Mouse (Mus musculus) lung, adult 2 months (tissue): Measurements from ENCODE around the gene Clec12a. TPM values are rescaled to one million over a fixed set of nuclear protein-coding genes. Genes with fewer than 3 reads are reported as not detected.
"Not testable (repeated sequence)": the region's sequence is repeated elsewhere in the genome, so short reads cannot be mapped to it uniquely, and the experiment has no call there.

Experiments
- DNase-seq: peaks from one replicate; pipeline ENCODE4 v3.0.0; 2022
- H3K4me1 ChIP-seq: fragments of 200-500 bp; 2 replicates; pipeline ENCODE4 v1.6.1; 2011; ENCODE audit warnings: low read length; ENCODE audit not compliant: control insufficient read depth, insufficient read depth
- H3K4me3 ChIP-seq: fragments of 200-500 bp; replicated peaks from 2 replicates; pipeline ENCODE3; 2011; ENCODE audit warnings: low read depth, mild to moderate bottlenecking, control low read depth, low read length; ENCODE audit errors: extremely low read depth
- CTCF ChIP-seq: fragments of 200-500 bp; IDR thresholded peaks from 2 replicates; pipeline ENCODE4 v1.5.1; 2011; ENCODE audit warnings: mild to moderate bottlenecking, low read length, control low read depth; ENCODE audit not compliant: insufficient read depth
- POLR2A ChIP-seq: fragments of 200-500 bp; IDR thresholded peaks from 2 replicates; pipeline ENCODE4 v1.6.1; 2011; ENCODE audit warnings: low read depth, mild to moderate bottlenecking, control low read depth, low read length, borderline replicate concordance; ENCODE audit errors: extremely low read depth
- WGBS: fragments of 180-500 bp; shearing (Covaris S2); methylation state at CpG from one replicate; pipeline ENCODE4 v1.1.7; 2018; 5-methylcytosine and 5-hydroxymethylcytosine counted together
- polyA plus RNA-seq: library from polyadenylated mRNA; depleted of rRNA; stranded (reverse); fragments of >200 nt; gene quantifications from 2 replicates; pipeline ENCODE4 v1.2.3, GENCODE M21; 2012; rRNA removed

Gene Clec12a
- polyA plus RNA-seq = 1.9 and 4.6 TPM in 2 replicates

GRCm38 (mm10) chr6:129342391-129342790 lies at the start of gene Clec12a:
Gene Clec12a, plus strand, starts transcription at chr6:129342691.
- H3K4me1 ChIP-seq = not testable (repeated sequence)
- WGBS = 76% methylated on average over 4 of the region's 4 CpGs

GRCm38 (mm10) chr6:129304180-129304579 lies 38.3 kb upstream of the Clec12a start:
- no peak for DNase-seq
- WGBS = 20% methylated on average over 1 of the region's 1 CpGs
- no peak for TF ChIP-seq CTCF
- no peak for TF ChIP-seq POLR2A
- Histone ChIP-seq H3K4me3 (no peak overlapping the region), H3K4me1 (no peaks in the 10 kb centered on the region)

More at GRCm38 (mm10) chr6:129342391-129342790, at the start of gene Clec12a:
- not testable (repeated sequence) for DNase-seq, H3K4me3 ChIP-seq

- Histone ChIP-seq H3K4me3 (no peak overlapping the region), H3K4me1 (no peaks in the 10 kb centered on the region)
- TF ChIP-seq CTCF (no peak), POLR2A (no peak)
- WGBS = 73% methylated on average over 3 of the region's 3 CpGs
- no peak for DNase-seq
These were observed 30.0 kb upstream of the Clec12a start for GRCm38 (mm10) chr6:129312499-129312898.

GRCm38 (mm10) chr6:129314655-129315168 lies 27.8 kb upstream of the Clec12a start:
- no peak for TF ChIP-seq CTCF
- no peak for TF ChIP-seq POLR2A
- Histone ChIP-seq H3K4me1 (no peaks in the 10 kb centered on the region), H3K4me3 (no peak overlapping the region)
- no peak for DNase-seq
- WGBS = 86% methylated on average over 3 of the region's 3 CpGs

DNA sequence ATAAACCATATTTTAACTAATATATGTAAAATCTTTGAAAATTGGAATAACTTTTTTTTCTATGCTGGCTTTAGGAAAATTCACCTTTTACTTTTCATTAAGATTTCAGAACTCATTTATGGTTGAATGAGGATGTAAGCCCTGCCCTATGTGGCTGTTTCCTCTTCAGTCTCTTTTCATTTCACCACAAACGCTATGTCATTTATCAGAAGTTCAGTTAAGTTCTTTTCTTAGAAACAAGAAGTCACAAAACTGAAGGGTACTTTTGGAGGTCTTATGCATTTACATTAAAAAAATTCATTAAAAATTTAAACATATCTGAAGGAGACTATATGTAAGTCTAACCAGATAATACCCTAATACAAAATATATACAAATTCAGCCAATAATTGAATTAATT lies 26.8 kb upstream of the Clec12a start:
- no peaks in the 10 kb centered on the region for H3K4me1 ChIP-seq
- DNase-seq = no peak
- TF ChIP-seq CTCF (no peak), POLR2A (no peak)
- 73% methylated on average over 1 of the region's 1 CpGs for WGBS
- H3K4me3 ChIP-seq = no peak overlapping the region

DNA sequence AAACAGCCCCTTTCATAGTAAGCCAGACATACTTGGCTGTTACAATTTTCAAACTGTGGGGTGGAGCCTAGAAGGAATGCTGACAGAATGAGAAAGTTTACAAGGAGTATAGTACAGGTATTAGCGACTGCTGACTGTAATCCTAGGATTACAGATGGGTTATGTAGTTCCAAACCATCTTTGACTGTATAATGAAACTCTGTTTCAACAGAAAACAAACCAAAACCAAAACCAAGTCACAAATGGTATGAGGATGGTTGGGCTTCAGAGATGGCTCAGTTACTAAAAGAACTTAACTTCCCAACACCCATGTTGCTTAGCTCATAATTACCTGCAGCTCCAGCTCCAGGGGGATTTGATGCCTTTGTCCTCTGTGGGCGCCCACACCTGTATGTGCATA lies 26.0 kb upstream of the Clec12a start:
- 69% methylated on average over 2 of the region's 2 CpGs for WGBS
- Histone ChIP-seq H3K4me1 (no peaks in the 10 kb centered on the region), H3K4me3 (no peak overlapping the region)
- DNase-seq = no peak
- TF ChIP-seq CTCF (no peak), POLR2A (no peak)

DNA sequence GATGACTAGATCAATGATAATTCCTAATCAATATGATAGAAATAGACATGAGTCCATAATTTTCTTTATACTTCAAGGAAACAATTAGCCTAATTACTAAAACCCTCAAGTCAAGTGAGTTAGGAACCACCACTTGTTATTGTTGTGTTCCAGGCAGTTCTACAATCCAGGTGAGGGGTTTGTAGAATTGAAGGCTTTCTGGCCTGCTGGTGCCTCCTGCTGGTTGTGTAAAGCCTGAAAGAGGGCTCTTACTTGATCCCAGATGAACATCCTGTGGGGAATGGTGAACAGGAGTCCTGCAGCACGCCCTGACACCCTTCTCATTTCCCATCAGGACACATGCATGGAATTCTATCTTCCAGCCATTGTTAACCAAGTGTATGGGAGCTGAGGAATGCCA lies 24.1 kb upstream of the Clec12a start:
- DNase-seq = no peak

GRCm38 (mm10) chr6:129319331-129319730 lies 23.2 kb upstream of the Clec12a start:
- no peak for DNase-seq
- 77% methylated on average over 4 of the region's 4 CpGs for WGBS
- Histone ChIP-seq H3K4me3 (no peak overlapping the region), H3K4me1 (no peaks in the 10 kb centered on the region)
- no peak for TF ChIP-seq CTCF
- no peak for TF ChIP-seq POLR2A

More for the DNA sequence above, 24.1 kb upstream of the Clec12a start:
- no peak for TF ChIP-seq POLR2A
- TF ChIP-seq CTCF = no peak
- WGBS = 42% methylated on average over 1 of the region's 1 CpGs
- H3K4me1 ChIP-seq = no peaks in the 10 kb centered on the region
- H3K4me3 ChIP-seq = no peak overlapping the region

- TF ChIP-seq CTCF = no peak
- no peak for TF ChIP-seq POLR2A
- Histone ChIP-seq H3K4me3 (no peak overlapping the region), H3K4me1 (no peaks in the 10 kb centered on the region)
- 27% methylated on average over 1 of the region's 1 CpGs for WGBS
- no peak for DNase-seq
These were observed 16.5 kb upstream of the Clec12a start for GRCm38 (mm10) chr6:129326016-129326415.

DNA sequence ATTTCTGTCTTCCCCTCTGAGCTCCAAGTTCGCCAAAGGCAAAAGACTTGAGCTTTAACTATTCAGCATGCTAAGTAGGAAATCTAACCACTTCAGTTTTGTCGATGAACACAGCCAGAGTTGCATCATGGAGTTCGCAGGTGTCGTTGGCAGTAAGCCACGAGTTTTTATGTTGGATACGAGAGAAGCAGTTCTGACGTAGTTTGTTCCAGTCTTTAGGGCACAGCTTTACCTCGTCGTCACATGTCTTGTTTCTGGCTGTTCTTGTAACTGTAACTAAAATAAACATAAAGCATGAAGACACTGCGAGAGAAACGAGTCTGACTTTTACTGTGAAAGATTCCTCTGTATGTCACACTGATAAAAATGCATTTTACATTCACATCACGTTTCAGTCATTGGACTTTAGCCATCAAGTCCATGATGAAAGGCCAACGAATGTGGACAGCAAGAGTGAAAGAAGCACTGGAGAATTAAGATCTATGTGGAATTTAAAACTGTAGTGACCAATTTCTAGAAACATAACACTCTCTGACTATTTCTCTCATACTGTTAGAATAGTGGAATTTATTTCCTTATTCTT lies 15.8 kb upstream of the Clec12a start:
- Histone ChIP-seq H3K4me3 (no peak overlapping the region), H3K4me1 (no peaks in the 10 kb centered on the region)
- TF ChIP-seq CTCF (no peak), POLR2A (no peak)
- WGBS = 30% methylated on average over 13 of the region's 13 CpGs
- DNase-seq = no peak

DNA sequence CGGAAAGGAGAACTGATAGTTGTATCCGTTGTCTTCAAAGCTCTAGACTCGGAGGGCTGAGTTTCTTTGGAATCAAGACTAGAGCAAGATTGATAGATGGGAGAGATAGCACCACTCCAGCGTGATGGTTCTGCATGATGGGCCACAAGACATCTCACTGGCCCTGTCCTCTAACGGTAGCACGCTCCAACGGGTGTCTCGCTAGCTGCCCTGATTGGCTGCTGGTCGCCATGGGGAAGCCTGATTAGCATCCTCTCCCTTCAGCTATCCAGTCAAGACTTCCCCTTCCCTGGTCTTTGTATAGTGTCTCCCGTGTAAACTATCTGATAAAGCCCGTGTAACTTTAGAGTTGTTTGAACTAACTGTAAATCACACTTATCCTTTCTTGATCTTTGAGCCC lies 10.9 kb upstream of the Clec12a start, which contains the start of gene 4922502D21Rik:
Gene 4922502D21Rik (minus strand): TSS at position 187 of the 400 bp plus-strand sequence.
- 47% methylated on average over 11 of the region's 11 CpGs for WGBS
- Histone ChIP-seq H3K4me1 (no peaks in the 10 kb centered on the region), H3K4me3 (no peak within 1 kb of the TSS)
- DNase-seq = no peak
- TF ChIP-seq POLR2A (no peak), CTCF (no peak)
